Mouse (Mus musculus) adrenal gland, postnatal 14 days (tissue): ENCODE data around the gene A230072I06Rik. TPM values are rescaled to one million over a fixed set of nuclear protein-coding genes. Genes with fewer than 3 reads are reported as not detected.
A peak's percentile ranks its signal among the peaks of the same experiment; 100 is the strongest.

Experiments used
- DNase-seq: peaks from one replicate; pipeline ENCODE4 v3.0.0; 2021; ENCODE audit warnings: mixed read lengths
- long read RNA-seq, 2 experiments: library from polyadenylated mRNA; stranded (forward); transcript quantifications; one replicate each; pipeline ENCODE4 v2.0.0; 2021
- total RNA-seq: library from RNA; stranded (reverse); gene quantifications from 2 replicates; pipeline ENCODE4 v1.2.3, GENCODE M21; 2021

The A230072I06Rik gene
- total RNA-seq = not detected in 2 replicates
- long read RNA-seq, experiment 1 = 0 reads
- long read RNA-seq, experiment 2 = 0 reads

GRCm38 (mm10) chr8:12278663-12279312, at the start of gene A230072I06Rik:
TSS of gene A230072I06Rik (plus strand) at chr8:12278819.
- DNase-seq = peak; percentile 14

- no peak for DNase-seq
These were observed 44.6 kb upstream of the A230072I06Rik start for GRCm38 (mm10) chr8:12234039-12234438.

- DNase-seq = no peak
These were observed 39.8 kb upstream of the A230072I06Rik start for GRCm38 (mm10) chr8:12238775-12239174.

GRCm38 (mm10) chr8:12240143-12240542, 38.5 kb upstream of the A230072I06Rik start:
- DNase-seq = no peak

- no peak for DNase-seq
These were observed 34.9 kb upstream of the A230072I06Rik start for GRCm38 (mm10) chr8:12243746-12244145.

- no peak for DNase-seq
These were observed 18.7 kb upstream of the A230072I06Rik start for GRCm38 (mm10) chr8:12259890-12260289.

GRCm38 (mm10) chr8:12260476-12261029, 18.1 kb upstream of the A230072I06Rik start:
- no peak for DNase-seq

- no peak for DNase-seq
These were observed 17.1 kb upstream of the A230072I06Rik start for GRCm38 (mm10) chr8:12261556-12261955.

GRCm38 (mm10) chr8:12264996-12265395, 13.6 kb upstream of the A230072I06Rik start:
- no peak for DNase-seq

- no peak for DNase-seq
These were observed 10.8 kb upstream of the A230072I06Rik start for GRCm38 (mm10) chr8:12267863-12268262.

GRCm38 (mm10) chr8:12268306-12268829, 10.3 kb upstream of the A230072I06Rik start:
- no peak for DNase-seq

- DNase-seq = no peak
These were observed 1.0 kb downstream of the A230072I06Rik start for GRCm38 (mm10) chr8:12279482-12280192.

- DNase-seq = no peak
These were observed 3.5 kb downstream of the A230072I06Rik start for GRCm38 (mm10) chr8:12282128-12282527.

- DNase-seq = no peak
These were observed 11.9 kb downstream of the A230072I06Rik start for GRCm38 (mm10) chr8:12290551-12290950.

GRCm38 (mm10) chr8:12298326-12298950, 19.8 kb downstream of the A230072I06Rik start:
- peak; percentile 13 for DNase-seq

- no peak for DNase-seq
These were observed 23.4 kb downstream of the A230072I06Rik start for GRCm38 (mm10) chr8:12301998-12302397.

- DNase-seq = no peak
These were observed 34.5 kb downstream of the A230072I06Rik start for GRCm38 (mm10) chr8:12312975-12313734.

- DNase-seq = no peak
These were observed 35.6 kb downstream of the A230072I06Rik start for GRCm38 (mm10) chr8:12314258-12314657.

- DNase-seq = no peak
These were observed 36.6 kb downstream of the A230072I06Rik start for GRCm38 (mm10) chr8:12315177-12315576.

GRCm38 (mm10) chr8:12319755-12320455, 41.3 kb downstream of the A230072I06Rik start:
- no peak for DNase-seq

GRCm38 (mm10) chr8:12322071-12322470, 43.5 kb downstream of the A230072I06Rik start:
- DNase-seq = no peak
